Comparison of ENCODE assay signal across 30 mouse cellular contexts in genomic region chr8:65034136-65034535, GRCm38 (mm10). TPM values are rescaled to one million over a fixed set of nuclear protein-coding genes. Genes with fewer than 3 reads are reported as not detected.
A peak's percentile ranks its signal among the peaks of the same experiment; 100 is the strongest.
DNase-seq lines count a peak whose midpoint lies in the region; ATAC-seq lines count a peak whose summit lies in the region.
"Had no signal": no experiment of that assay in that cellular context is flagged by ENCODE, and none has a peak within 500 bp of the region (broad histone marks: within the 10 kb centered on the region; RNA-seq: fewer than 3 reads in every experiment).

No protein-coding gene starts in this region.

- H3K9ac ChIP-seq in forebrain, embryonic 12.5 days, result no peak overlapping the region
- H3K9ac ChIP-seq in forebrain, embryonic 11.5 days (ENCODE audit: low read length), result no peak overlapping the region
- H3K9ac ChIP-seq in kidney, embryonic 16.5 days (replicated peaks; ENCODE audit: low read length), result no peak overlapping the region
- no peak overlapping the region for H3K9ac ChIP-seq in limb, embryonic 12.5 days (replicated peaks)
- H3K9ac ChIP-seq: embryonic facial prominence, embryonic 15.5 days; liver, postnatal 0 days; midbrain, embryonic 13.5 days; neural tube, embryonic 13.5 days had no signal

- WGBS in forebrain, embryonic 12.5 days, result 35% methylated on average over 2 of the region's 2 CpGs
- WGBS in forebrain, embryonic 11.5 days, result 35% methylated on average over 2 of the region's 2 CpGs
- 30% methylated on average over 2 of the region's 2 CpGs for WGBS in kidney, embryonic 16.5 days
- WGBS in limb, embryonic 12.5 days, result 30% methylated on average over 2 of the region's 2 CpGs

- H3K27ac ChIP-seq in forebrain, embryonic 12.5 days, result peak overlapping the region; percentile 2; the same call in 1 of the 2 replicates
- H3K27ac ChIP-seq in forebrain, embryonic 11.5 days (ENCODE audit: low read depth, low read length), result no peak overlapping the region; the same call in 1 of the 2 replicates
- H3K27ac ChIP-seq in kidney, embryonic 16.5 days (ENCODE audit: low read length), result peak overlapping the region; percentile 53; the same call in 1 of the 2 replicates
- H3K27ac ChIP-seq in limb, embryonic 12.5 days, result peak overlapping the region; percentile 63
- H3K27ac ChIP-seq: embryonic facial prominence, embryonic 15.5 days; heart, embryonic 10.5 days; hindbrain, postnatal 0 days; midbrain, embryonic 13.5 days; neural tube, embryonic 13.5 days had no signal

- no peaks in the 10 kb centered on the region for H3K36me3 ChIP-seq in forebrain, embryonic 12.5 days (replicated peaks)
- H3K36me3 ChIP-seq in forebrain, embryonic 11.5 days (ENCODE audit: control insufficient read depth, insufficient read depth, low read length), result no peaks in the 10 kb centered on the region
- H3K36me3 ChIP-seq in kidney, embryonic 16.5 days (ENCODE audit: insufficient read depth, low read length), result no peaks in the 10 kb centered on the region
- no peaks in the 10 kb centered on the region for H3K36me3 ChIP-seq in limb, embryonic 12.5 days
- H3K36me3 ChIP-seq: embryonic facial prominence, embryonic 15.5 days; heart, embryonic 10.5 days; midbrain, embryonic 13.5 days; neural tube, embryonic 13.5 days had no signal

- H3K4me3 ChIP-seq in forebrain, embryonic 12.5 days (replicated peaks), result no peak overlapping the region
- H3K4me3 ChIP-seq in forebrain, embryonic 11.5 days (ENCODE audit: low read depth, low read length), result no peak overlapping the region
- H3K4me3 ChIP-seq in kidney, embryonic 16.5 days (ENCODE audit: low read length), result no peak overlapping the region
- no peak overlapping the region for H3K4me3 ChIP-seq in limb, embryonic 12.5 days (replicated peaks)
- H3K4me3 ChIP-seq: embryonic facial prominence, embryonic 15.5 days; heart, embryonic 10.5 days; midbrain, embryonic 13.5 days; neural tube, embryonic 13.5 days had no signal

- DNase-seq in forebrain, embryonic 11.5 days (ENCODE audit: low spot score), result no peak
- no peak for DNase-seq in kidney, postnatal 25 days
- peak; percentile 93 for DNase-seq in ES-CJ7 (ENCODE audit: low read depth, low spot score)
- DNase-seq in frontal cortex, postnatal 14 days (ENCODE audit: low spot score in 2 of 2), result no peak
- DNase-seq: adrenal gland, postnatal 14 days; cerebellum, adult 2 months; cerebellum, postnatal 36 days; kidney, adult 11 months; layer of hippocampus, adult 9-11 months; lung, postnatal 10 days; retina, postnatal 1 day; right cerebral cortex, postnatal 25 days had no signal

- ATAC-seq in forebrain, embryonic 12.5 days (ENCODE audit: low FRiP score), result no peak
- no peak for ATAC-seq in forebrain, embryonic 11.5 days (replicated peaks; ENCODE audit: low FRiP score)
- ATAC-seq in kidney, embryonic 16.5 days (ENCODE audit: low FRiP score, low TSS enrichment), result no peak
- no peak for ATAC-seq in limb, embryonic 12.5 days (ENCODE audit: insufficient number of reproducible peaks, insufficient read depth, low FRiP score, low TSS enrichment, low read depth)
- ATAC-seq: CD4-positive, CD25-positive, alpha-beta regulatory T cell, adult 4 months; hindbrain, postnatal 0 days; midbrain, embryonic 13.5 days had no signal

- H3K4me2 ChIP-seq in forebrain, embryonic 12.5 days, result peak overlapping the region; percentile 10; the same call in 1 of the 2 replicates
- no peak overlapping the region for H3K4me2 ChIP-seq in forebrain, embryonic 11.5 days (ENCODE audit: low read depth, low read length, severe bottlenecking)
- H3K4me2 ChIP-seq in kidney, embryonic 16.5 days (replicated peaks; ENCODE audit: low read depth, low read length), result peak overlapping the region; percentile 10; the same call in 1 of the 2 replicates
- H3K4me2 ChIP-seq in limb, embryonic 12.5 days, result no peak overlapping the region; the same call in 1 of the 2 replicates
- H3K4me2 ChIP-seq: embryonic facial prominence, embryonic 15.5 days; liver, embryonic 11.5 days; midbrain, embryonic 13.5 days had no signal

- H3K4me1 ChIP-seq in forebrain, embryonic 12.5 days, result peaks cover 24% of the 10 kb centered on the region
- 0 out of 2 replicates have a peak, but pooled peaks cover 2% of the 10 kb centered on the region for H3K4me1 ChIP-seq in forebrain, embryonic 11.5 days (replicated peaks; ENCODE audit: control insufficient read depth, insufficient read depth, low read length)
- H3K4me1 ChIP-seq in kidney, embryonic 16.5 days (ENCODE audit: insufficient read depth, low read length), result peaks cover 31% of the 10 kb centered on the region
- peaks cover 46% of the 10 kb centered on the region for H3K4me1 ChIP-seq in limb, embryonic 12.5 days (replicated peaks)

- no peaks in the 10 kb centered on the region for H3K9me3 ChIP-seq in forebrain, embryonic 12.5 days
- H3K9me3 ChIP-seq in forebrain, embryonic 11.5 days (ENCODE audit: control insufficient read depth, low read length), result no peaks in the 10 kb centered on the region
- H3K9me3 ChIP-seq in kidney, embryonic 16.5 days (ENCODE audit: low read length), result no peaks in the 10 kb centered on the region
- H3K9me3 ChIP-seq in limb, embryonic 12.5 days, result no peaks in the 10 kb centered on the region
- H3K9me3 ChIP-seq: embryonic facial prominence, embryonic 15.5 days; heart, embryonic 10.5 days; midbrain, embryonic 13.5 days; neural tube, embryonic 13.5 days had no signal

- no peaks in the 10 kb centered on the region for H3K27me3 ChIP-seq in forebrain, embryonic 12.5 days
- no peaks in the 10 kb centered on the region for H3K27me3 ChIP-seq in forebrain, embryonic 11.5 days (ENCODE audit: control insufficient read depth, insufficient read depth, low read length)
- H3K27me3 ChIP-seq in kidney, embryonic 16.5 days (ENCODE audit: insufficient read depth, low read length), result no peaks in the 10 kb centered on the region
- H3K27me3 ChIP-seq in limb, embryonic 12.5 days, result no peaks in the 10 kb centered on the region
- H3K27me3 ChIP-seq: embryonic facial prominence, embryonic 15.5 days; neural tube, embryonic 13.5 days had no signal

RNA-seq across cellular contexts. Expression of gene Apela, which starts 3.0 kb away (rescaled TPM):
- 3.6 and 6.8 TPM in 2 replicates for polyA plus RNA-seq in forebrain, embryonic 12.5 days (2016; fragmentation: Nextera tagmentation; extraction: Ambion mirVana)
- 5.6 and 5.7 TPM in 2 replicates for polyA plus RNA-seq in forebrain, embryonic 11.5 days (2014; fragmentation: Nextera tagmentation; extraction: Ambion mirVana)
- 13.8 and 18.9 TPM in 2 replicates for polyA plus RNA-seq in kidney, embryonic 16.5 days (2015; fragmentation: Nextera tagmentation; extraction: Ambion mirVana)
- 10.6 and 11.2 TPM in 2 replicates for polyA plus RNA-seq in limb, embryonic 12.5 days (2016; fragmentation: Nextera tagmentation; extraction: Ambion mirVana)
- polyA plus RNA-seq: CD4-positive, CD25-positive, alpha-beta regulatory T cell, adult 4 months; cerebellum, adult 2 months; gonadal fat pad, adult 2 months; large intestine, adult 2 months; spleen, adult 2 months; testis, adult 2 months had no signal

RNA-seq across cellular contexts. Expression of gene Trim60, which starts 15.8 kb away (rescaled TPM):
- polyA plus RNA-seq in forebrain, embryonic 12.5 days (2016; fragmentation: Nextera tagmentation; extraction: Ambion mirVana), result not detected in 2 replicates
- polyA plus RNA-seq in forebrain, embryonic 11.5 days (2014; fragmentation: Nextera tagmentation; extraction: Ambion mirVana), result 0.13 TPM in 1 of 2 replicates, not detected in the other
- 0.07 and 0.08 TPM in 2 replicates for polyA plus RNA-seq in kidney, embryonic 16.5 days (2015; fragmentation: Nextera tagmentation; extraction: Ambion mirVana)
- 0.15 TPM in 1 of 2 replicates, not detected in the other for polyA plus RNA-seq in limb, embryonic 12.5 days (2016; fragmentation: Nextera tagmentation; extraction: Ambion mirVana)
- polyA plus RNA-seq: CD4-positive, CD25-positive, alpha-beta regulatory T cell, adult 4 months; cerebellum, adult 2 months; embryonic facial prominence, embryonic 15.5 days; frontal cortex, adult 2 months; gonadal fat pad, adult 2 months; heart, embryonic 10.5 days; heart, embryonic 16.5 days; hindbrain, postnatal 0 days; large intestine, adult 2 months; liver, embryonic 11.5 days; liver, postnatal 0 days; midbrain, embryonic 13.5 days; neural tube, embryonic 13.5 days; spleen, adult 2 months; urinary bladder, adult 2 months had no signal

RNA-seq across cellular contexts. Expression of gene Trim61, which starts 15.8 kb away (rescaled TPM):
- polyA plus RNA-seq in forebrain, embryonic 12.5 days (2016; fragmentation: Nextera tagmentation; extraction: Ambion mirVana), result 0.09 and 0.13 TPM in 2 replicates
- polyA plus RNA-seq in forebrain, embryonic 11.5 days (2014; fragmentation: Nextera tagmentation; extraction: Ambion mirVana), result not detected in 2 replicates
- 0.15 and 0.57 TPM in 2 replicates for polyA plus RNA-seq in kidney, embryonic 16.5 days (2015; fragmentation: Nextera tagmentation; extraction: Ambion mirVana)
- 0.20 TPM in 1 of 2 replicates, not detected in the other for polyA plus RNA-seq in limb, embryonic 12.5 days (2016; fragmentation: Nextera tagmentation; extraction: Ambion mirVana)
- polyA plus RNA-seq: CD4-positive, CD25-positive, alpha-beta regulatory T cell, adult 4 months; cerebellum, adult 2 months; frontal cortex, adult 2 months; gonadal fat pad, adult 2 months; hindbrain, postnatal 0 days; large intestine, adult 2 months; liver, postnatal 0 days; midbrain, embryonic 13.5 days; neural tube, embryonic 13.5 days; spleen, adult 2 months; testis, adult 2 months; urinary bladder, adult 2 months had no signal

RNA-seq across cellular contexts. Expression of gene Gm10663, which starts 40.7 kb away (rescaled TPM):
- not detected in 2 replicates for polyA plus RNA-seq in forebrain, embryonic 12.5 days (2016; fragmentation: Nextera tagmentation; extraction: Ambion mirVana)
- polyA plus RNA-seq in forebrain, embryonic 11.5 days (2014; fragmentation: Nextera tagmentation; extraction: Ambion mirVana), result not detected in 2 replicates
- polyA plus RNA-seq in kidney, embryonic 16.5 days (2015; fragmentation: Nextera tagmentation; extraction: Ambion mirVana), result not detected in 2 replicates
- not detected in 2 replicates for polyA plus RNA-seq in limb, embryonic 12.5 days (2016; fragmentation: Nextera tagmentation; extraction: Ambion mirVana)
- polyA plus RNA-seq: CD4-positive, CD25-positive, alpha-beta regulatory T cell, adult 4 months; cerebellum, adult 2 months; embryonic facial prominence, embryonic 15.5 days; frontal cortex, adult 2 months; gonadal fat pad, adult 2 months; heart, embryonic 10.5 days; heart, embryonic 16.5 days; hindbrain, postnatal 0 days; large intestine, adult 2 months; liver, embryonic 11.5 days; liver, postnatal 0 days; midbrain, embryonic 13.5 days; neural tube, embryonic 13.5 days; spleen, adult 2 months; testis, adult 2 months; urinary bladder, adult 2 months had no signal

RNA-seq across cellular contexts. Expression of gene Trim75, which starts 46.5 kb away (rescaled TPM):
- not detected in 2 replicates for polyA plus RNA-seq in forebrain, embryonic 12.5 days (2016; fragmentation: Nextera tagmentation; extraction: Ambion mirVana)
- 0.19 TPM in 1 of 2 replicates, not detected in the other for polyA plus RNA-seq in forebrain, embryonic 11.5 days (2014; fragmentation: Nextera tagmentation; extraction: Ambion mirVana)
- polyA plus RNA-seq in kidney, embryonic 16.5 days (2015; fragmentation: Nextera tagmentation; extraction: Ambion mirVana), result 0.09 TPM in 1 of 2 replicates, not detected in the other
- polyA plus RNA-seq in limb, embryonic 12.5 days (2016; fragmentation: Nextera tagmentation; extraction: Ambion mirVana), result 0.13 TPM in 1 of 2 replicates, not detected in the other
- polyA plus RNA-seq: CD4-positive, CD25-positive, alpha-beta regulatory T cell, adult 4 months; cerebellum, adult 2 months; frontal cortex, adult 2 months; gonadal fat pad, adult 2 months; heart, embryonic 10.5 days; heart, embryonic 16.5 days; hindbrain, postnatal 0 days; large intestine, adult 2 months; liver, embryonic 11.5 days; liver, postnatal 0 days; midbrain, embryonic 13.5 days; spleen, adult 2 months; testis, adult 2 months; urinary bladder, adult 2 months had no signal

Comparison
In these comparisons a context has a peak if more than half of its experiments do, and no peak if none do; other contexts are left out.
1. H3K4me2 ChIP-seq: peak in forebrain, embryonic 12.5 days (single experiment) and kidney, embryonic 16.5 days (single experiment); none in forebrain, embryonic 11.5 days (single experiment) and limb, embryonic 12.5 days (single experiment).